Mouse (Mus musculus): ENCODE measurements around the gene Stat5b. TPM values are rescaled to one million over a fixed set of nuclear protein-coding genes. Genes with fewer than 3 reads are reported as not detected.
A peak's percentile ranks its signal among the peaks of the same experiment; 100 is the strongest.

The Stat5b gene
- total and polyA plus RNA-seq, 3 experiments, result 29.3 to 37.0 (median 32.3) TPM

DNA sequence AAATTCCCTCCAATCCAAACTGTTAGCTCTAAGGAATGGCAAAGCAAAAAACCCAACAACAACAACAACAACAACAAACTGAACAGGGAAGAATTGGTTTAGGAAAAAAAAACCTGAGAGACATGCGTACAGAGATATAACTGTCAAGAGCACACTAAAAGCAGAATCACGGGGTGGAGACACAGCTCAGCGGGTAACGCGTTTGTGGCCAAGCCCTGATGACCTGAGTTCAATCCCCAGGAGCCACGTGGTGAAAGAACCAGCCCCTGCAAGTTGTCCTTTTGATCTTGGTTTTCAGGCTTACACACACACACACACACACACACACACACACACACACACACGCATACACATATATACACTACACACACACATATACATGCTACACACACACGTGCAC, 31.5 kb downstream of the Stat5b start:
- H3K4me3 ChIP-seq (ENCODE audit: control insufficient read depth in 1 of 2, insufficient read depth in 1 of 2, low read depth in 2 of 2, low read length in 2 of 2), result no peak overlapping the region
- H3K9ac ChIP-seq (ENCODE audit: control insufficient read depth, low read depth, low read length, poor library complexity, severe bottlenecking), result no peak overlapping the region
- H3K27ac ChIP-seq (ENCODE audit: control insufficient read depth, low read depth, low read length), result no peak overlapping the region
- no peak for DNase-seq (ENCODE audit: low read depth, low spot score)
- peaks cover 22 to 53% of the 10 kb centered on the region in 2 experiments for H3K4me1 ChIP-seq (ENCODE audit: control insufficient read depth in 1 of 2, insufficient read depth in 2 of 2, low read length in 2 of 2)
- no peaks in the 10 kb centered on the region for H3K27me3 ChIP-seq (ENCODE audit: control insufficient read depth in 1 of 2, insufficient read depth in 2 of 2, low read length in 2 of 2)
- peaks cover 0 to 35% of the 10 kb centered on the region in 2 experiments; a peak in 2 of 4 replicates for H3K36me3 ChIP-seq (ENCODE audit: control insufficient read depth in 1 of 2, insufficient read depth in 2 of 2, low read length in 2 of 2)
- H3K79me2 ChIP-seq (ENCODE audit: control insufficient read depth, insufficient read depth, low read length, poor library complexity), result peaks cover 16% of the 10 kb centered on the region; the same call in 1 of the 2 replicates
- H3K9me3 ChIP-seq (replicated peaks; ENCODE audit: insufficient read depth, low read length), result no peaks in the 10 kb centered on the region
- TF ChIP-seq ZNF384 (IDR thresholded peaks at IDR 0.05; ENCODE audit: low read depth, low read length), result peak; percentile 24; the same call in 1 of the 2 replicates
- no peak for TF ChIP-seq RAD21 (IDR thresholded peaks at IDR 0.05; ENCODE audit: low read depth, low read length)
- TF ChIP-seq ETS1 (IDR thresholded peaks at IDR 0.05; ENCODE audit: low read depth, low read length), result no peak
- no peak for TF ChIP-seq BHLHE40 (IDR thresholded peaks at IDR 0.05; ENCODE audit: borderline replicate concordance, low read depth, low read length)
- TF ChIP-seq POLR2AphosphoS5 (IDR thresholded peaks at IDR 0.05; ENCODE audit: borderline replicate concordance, low read depth, low read length), result no peak

DNA sequence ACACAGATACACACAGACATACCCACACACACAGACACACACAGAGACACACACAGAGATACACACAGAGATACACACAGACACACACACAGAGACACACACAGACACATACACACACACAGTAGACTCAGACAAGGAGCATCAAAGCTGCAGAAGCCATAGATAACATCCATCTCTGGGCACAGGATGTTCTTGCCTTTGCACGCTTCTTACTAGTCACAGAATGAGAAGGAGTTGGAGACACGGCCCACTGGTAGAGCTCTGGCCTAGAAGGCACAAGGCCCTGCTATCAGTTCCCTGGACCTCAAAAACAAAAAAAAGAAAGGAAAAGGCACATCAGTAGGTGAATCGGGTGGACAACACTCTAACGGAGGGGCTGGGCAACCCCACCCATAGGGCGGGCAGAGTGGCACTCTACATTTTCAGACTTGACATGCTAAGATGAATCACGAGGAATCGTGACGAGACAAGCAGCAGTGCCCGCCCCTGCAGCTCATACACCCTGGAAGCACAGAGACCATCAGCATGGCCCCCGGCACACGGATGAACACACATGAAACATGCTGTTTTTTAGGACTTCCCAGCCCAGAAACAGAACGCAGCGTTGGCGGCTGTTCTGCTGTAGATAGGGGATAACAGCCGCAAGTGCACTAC, 32.0 kb downstream of the Stat5b start:
- TF ChIP-seq EP300 (IDR thresholded peaks at IDR 0.05; ENCODE audit: low read depth in 1 of 2, low read length in 2 of 2), result no peak
- no peak for TF ChIP-seq SMC3 (IDR thresholded peaks at IDR 0.05; ENCODE audit: low read depth, low read length)
- H3K4me1 ChIP-seq (ENCODE audit: control insufficient read depth in 1 of 2, insufficient read depth in 2 of 2, low read length in 2 of 2), result peaks cover 21 to 48% of the 10 kb centered on the region in 2 experiments
- no peak overlapping the region for H3K27ac ChIP-seq (ENCODE audit: control insufficient read depth, low read depth, low read length)
- no peak for DNase-seq (ENCODE audit: low read depth, low spot score)
- H3K4me3 ChIP-seq (ENCODE audit: control insufficient read depth in 1 of 2, insufficient read depth in 1 of 2, low read depth in 2 of 2, low read length in 2 of 2), result no peak overlapping the region
- H3K79me2 ChIP-seq (ENCODE audit: control insufficient read depth, insufficient read depth, low read length, poor library complexity), result peaks cover 16% of the 10 kb centered on the region; the same call in 1 of the 2 replicates
- no peaks in the 10 kb centered on the region for H3K27me3 ChIP-seq (ENCODE audit: control insufficient read depth in 1 of 2, insufficient read depth in 2 of 2, low read length in 2 of 2)
- peaks cover 0 to 30% of the 10 kb centered on the region in 2 experiments; a peak in 2 of 4 replicates for H3K36me3 ChIP-seq (ENCODE audit: control insufficient read depth in 1 of 2, insufficient read depth in 2 of 2, low read length in 2 of 2)
- H3K9ac ChIP-seq (ENCODE audit: control insufficient read depth, low read depth, low read length, poor library complexity, severe bottlenecking), result no peak overlapping the region
- H3K9me3 ChIP-seq (replicated peaks; ENCODE audit: insufficient read depth, low read length), result no peaks in the 10 kb centered on the region

DNA sequence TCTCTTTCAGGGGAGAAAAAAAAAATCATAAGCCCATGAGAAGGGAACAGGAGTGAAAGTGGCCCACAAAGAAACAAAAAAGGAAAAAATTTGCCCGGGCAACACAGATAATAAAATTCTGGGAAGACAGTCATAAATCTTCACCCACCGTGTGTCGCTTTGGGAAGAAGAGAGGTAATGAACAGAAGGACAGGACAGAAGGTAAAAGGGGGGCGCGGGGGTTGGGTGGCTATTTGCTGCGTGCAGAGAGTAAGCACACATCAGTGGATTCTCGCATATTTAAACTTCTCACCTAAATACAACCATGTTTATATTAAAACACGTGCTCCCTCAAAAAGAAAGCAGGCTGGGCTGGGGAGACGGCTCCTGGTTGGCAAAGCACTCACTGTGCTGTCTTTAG, 33.2 kb downstream of the Stat5b start:
- H3K27me3 ChIP-seq (ENCODE audit: control insufficient read depth in 1 of 2, insufficient read depth in 2 of 2, low read length in 2 of 2), result no peaks in the 10 kb centered on the region
- H3K79me2 ChIP-seq (ENCODE audit: control insufficient read depth, insufficient read depth, low read length, poor library complexity), result peaks cover 13% of the 10 kb centered on the region; the same call in 1 of the 2 replicates
- no peaks in the 10 kb centered on the region for H3K9me3 ChIP-seq (replicated peaks; ENCODE audit: insufficient read depth, low read length)
- no peak overlapping the region for H3K4me3 ChIP-seq (ENCODE audit: control insufficient read depth in 1 of 2, insufficient read depth in 1 of 2, low read depth in 2 of 2, low read length in 2 of 2)
- no peak overlapping the region for H3K9ac ChIP-seq (ENCODE audit: control insufficient read depth, low read depth, low read length, poor library complexity, severe bottlenecking)
- DNase-seq (ENCODE audit: low read depth, low spot score), result no peak
- H3K27ac ChIP-seq (ENCODE audit: control insufficient read depth, low read depth, low read length), result no peak overlapping the region
- TF ChIP-seq USF2 (IDR thresholded peaks at IDR 0.05; ENCODE audit: borderline replicate concordance in 1 of 2, insufficient read depth in 1 of 2, low read depth in 1 of 2, low read length in 2 of 2) (no peak), ZMIZ1 (IDR thresholded peaks at IDR 0.05; ENCODE audit: low read depth, low read length) (no peak), CHD1 (IDR thresholded peaks at IDR 0.05; ENCODE audit: low read depth, low read length) (no peak), POLR2AphosphoS2 (IDR thresholded peaks at IDR 0.05; ENCODE audit: low read length) (no peak), POLR2AphosphoS5 (IDR thresholded peaks at IDR 0.05; ENCODE audit: borderline replicate concordance, low read depth, low read length) (no peak), ZNF384 (IDR thresholded peaks at IDR 0.05; ENCODE audit: low read depth, low read length) (no peak), MXI1 (IDR thresholded peaks at IDR 0.05; ENCODE audit: low read depth, low read length) (no peak), SMC3 (IDR thresholded peaks at IDR 0.05; ENCODE audit: low read depth, low read length) (no peak), TAL1 (IDR thresholded peaks at IDR 0.05; ENCODE audit: low read length) (no peak), GABPA (IDR thresholded peaks at IDR 0.05; ENCODE audit: low read depth, low read length) (no peak), ELF1 (IDR thresholded peaks at IDR 0.05; ENCODE audit: low read depth, low read length) (no peak), TBP (IDR thresholded peaks at IDR 0.05; ENCODE audit: low read depth, low read length) (no peak), SIN3A (IDR thresholded peaks at IDR 0.05; ENCODE audit: low read length) (no peak), ETS1 (IDR thresholded peaks at IDR 0.05; ENCODE audit: low read depth, low read length) (no peak), ZKSCAN1 (IDR thresholded peaks at IDR 0.05; ENCODE audit: low read depth, low read length) (no peak), TCF12 (IDR thresholded peaks at IDR 0.05; ENCODE audit: low read depth, low read length) (no peak), MAX (IDR thresholded peaks at IDR 0.05; ENCODE audit: low read length) (no peak), MAFK (IDR thresholded peaks at IDR 0.05; ENCODE audit: borderline replicate concordance, low read depth, low read length) (no peak), CTCF (IDR thresholded peaks at IDR 0.05 in 2 of 3, conservative IDR thresholded peaks at IDR 0.05 in 1 of 3; ENCODE audit: control insufficient read depth in 1 of 3, insufficient read depth in 1 of 3, low read depth in 2 of 3, low read length in 3 of 3, poor library complexity in 1 of 3, severe bottlenecking in 1 of 3) (no peak)
- H3K36me3 ChIP-seq (ENCODE audit: control insufficient read depth in 1 of 2, insufficient read depth in 2 of 2, low read length in 2 of 2), result peaks cover 0 to 19% of the 10 kb centered on the region in 2 experiments; a peak in 2 of 4 replicates
- H3K4me1 ChIP-seq (ENCODE audit: control insufficient read depth in 1 of 2, insufficient read depth in 2 of 2, low read length in 2 of 2), result peaks cover 12 to 38% of the 10 kb centered on the region in 2 experiments

Data from MEL (cell line).